Mouse (Mus musculus): Measurements from ENCODE around the gene Ptprn2. TPM values are rescaled to one million over a fixed set of nuclear protein-coding genes. Genes with fewer than 3 reads are reported as not detected.

Gene Ptprn2
- total and polyA plus RNA-seq, 3 experiments: 0.22 TPM; not detected in 2

DNA sequence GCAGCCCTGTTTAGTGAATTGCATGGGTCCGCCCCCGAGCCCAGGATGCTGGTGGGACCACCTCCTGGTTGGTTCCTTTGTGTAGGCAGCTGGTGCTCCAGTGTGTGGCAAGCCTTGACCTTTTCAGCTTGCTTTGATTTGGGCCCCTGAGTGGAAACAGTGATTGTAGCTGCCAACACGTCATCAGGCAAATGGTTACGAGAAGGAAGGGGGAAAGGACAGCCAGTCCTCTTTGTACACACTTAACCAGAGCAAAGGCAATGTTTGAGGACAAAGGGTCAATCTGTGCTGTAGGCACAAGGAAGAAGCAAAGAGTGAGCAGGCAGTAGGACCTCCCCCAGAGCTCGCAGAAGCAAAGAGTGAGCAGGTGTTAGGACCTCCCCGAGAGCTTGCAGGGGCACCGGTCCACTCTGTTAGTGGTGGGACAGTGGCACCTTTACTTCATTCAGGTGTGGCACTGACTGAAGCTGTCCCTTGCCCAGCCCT lies 286.6 kb downstream of the Ptprn2 start:
- no peaks in the 10 kb centered on the region for H3K4me1 ChIP-seq (ENCODE audit: insufficient read depth, low read depth, low read length)
- H3K27me3 ChIP-seq (ENCODE audit: insufficient read depth, low read length): no peaks in the 10 kb centered on the region
- TF ChIP-seq POLR2AphosphoS5 (IDR thresholded peaks at IDR 0.05; ENCODE audit: insufficient replicate concordance, low read depth, low read length) (no peak), TAL1 (conservative IDR thresholded peaks at IDR 0.05; ENCODE audit: low read depth, low read length) (no peak), GATA1 (IDR thresholded peaks at IDR 0.05; ENCODE audit: borderline replicate concordance, low read length) (no peak), CTCF (IDR thresholded peaks at IDR 0.05; ENCODE audit: low read depth, low read length) (no peak), GATA2 (IDR thresholded peaks at IDR 0.05; ENCODE audit: borderline replicate concordance, low read depth, low read length) (no peak)
- peaks cover 70% of the 10 kb centered on the region for H3K9me3 ChIP-seq (replicated peaks)
- H3K36me3 ChIP-seq (replicated peaks): no peaks in the 10 kb centered on the region
- no peak overlapping the region for H3K4me3 ChIP-seq (ENCODE audit: low read depth, low read length)
- ATAC-seq (ENCODE audit: extremely low read depth, insufficient number of reproducible peaks, low FRiP score, poor library complexity, severe bottlenecking): no peak
- no peak for DNase-seq (ENCODE audit: low spot score)

- Histone ChIP-seq H3K4me1 (ENCODE audit: insufficient read depth, low read depth, low read length) (no peaks in the 10 kb centered on the region), H3K4me3 (ENCODE audit: low read depth, low read length) (no peak overlapping the region), H3K36me3 (replicated peaks) (no peaks in the 10 kb centered on the region), H3K9me3 (replicated peaks) (peaks cover 75% of the 10 kb centered on the region), H3K27me3 (ENCODE audit: insufficient read depth, low read length) (no peaks in the 10 kb centered on the region)
- DNase-seq (ENCODE audit: low spot score): no peak
- ATAC-seq (ENCODE audit: extremely low read depth, insufficient number of reproducible peaks, low FRiP score, poor library complexity, severe bottlenecking): no peak
- TF ChIP-seq POLR2AphosphoS5 (IDR thresholded peaks at IDR 0.05; ENCODE audit: insufficient replicate concordance, low read depth, low read length) (no peak), GATA1 (IDR thresholded peaks at IDR 0.05; ENCODE audit: borderline replicate concordance, low read length) (no peak), GATA2 (IDR thresholded peaks at IDR 0.05; ENCODE audit: borderline replicate concordance, low read depth, low read length) (no peak), TAL1 (conservative IDR thresholded peaks at IDR 0.05; ENCODE audit: low read depth, low read length) (no peak), CTCF (IDR thresholded peaks at IDR 0.05; ENCODE audit: low read depth, low read length) (no peak)
Measured at GRCm38 (mm10) chr12:116773344-116773743, 287.8 kb downstream of the Ptprn2 start.

GRCm38 (mm10) chr12:116776447-116776846 lies 290.9 kb downstream of the Ptprn2 start:
- no peak for DNase-seq (ENCODE audit: low spot score)
- Histone ChIP-seq H3K36me3 (replicated peaks) (no peaks in the 10 kb centered on the region), H3K9me3 (replicated peaks) (peaks cover 75% of the 10 kb centered on the region), H3K27me3 (ENCODE audit: insufficient read depth, low read length) (no peaks in the 10 kb centered on the region), H3K4me3 (ENCODE audit: low read depth, low read length) (no peak overlapping the region), H3K4me1 (ENCODE audit: insufficient read depth, low read depth, low read length) (no peaks in the 10 kb centered on the region)
- no peak for ATAC-seq (ENCODE audit: extremely low read depth, insufficient number of reproducible peaks, low FRiP score, poor library complexity, severe bottlenecking)
- no peak for TF ChIP-seq POLR2AphosphoS5 (IDR thresholded peaks at IDR 0.05; ENCODE audit: insufficient replicate concordance, low read depth, low read length)
- TF ChIP-seq GATA2 (IDR thresholded peaks at IDR 0.05; ENCODE audit: borderline replicate concordance, low read depth, low read length): no peak
- TF ChIP-seq CTCF (IDR thresholded peaks at IDR 0.05; ENCODE audit: low read depth, low read length): no peak
- no peak for TF ChIP-seq GATA1 (IDR thresholded peaks at IDR 0.05; ENCODE audit: borderline replicate concordance, low read length)
- no peak for TF ChIP-seq TAL1 (conservative IDR thresholded peaks at IDR 0.05; ENCODE audit: low read depth, low read length)

- Histone ChIP-seq H3K4me3 (ENCODE audit: low read depth, low read length) (no peak overlapping the region), H3K4me1 (ENCODE audit: insufficient read depth, low read depth, low read length) (no peaks in the 10 kb centered on the region), H3K27me3 (ENCODE audit: insufficient read depth, low read length) (no peaks in the 10 kb centered on the region), H3K9me3 (replicated peaks) (peaks cover 65% of the 10 kb centered on the region), H3K36me3 (replicated peaks) (no peaks in the 10 kb centered on the region)
- DNase-seq (ENCODE audit: low spot score) (no peak), ATAC-seq (ENCODE audit: extremely low read depth, insufficient number of reproducible peaks, low FRiP score, poor library complexity, severe bottlenecking) (no peak)
- TF ChIP-seq GATA1 (IDR thresholded peaks at IDR 0.05; ENCODE audit: borderline replicate concordance, low read length) (no peak), CTCF (IDR thresholded peaks at IDR 0.05; ENCODE audit: low read depth, low read length) (peak; percentile 4; the same call in 1 of the 2 replicates)
Measured at GRCm38 (mm10) chr12:116778095-116779090, 292.9 kb downstream of the Ptprn2 start.

DNA sequence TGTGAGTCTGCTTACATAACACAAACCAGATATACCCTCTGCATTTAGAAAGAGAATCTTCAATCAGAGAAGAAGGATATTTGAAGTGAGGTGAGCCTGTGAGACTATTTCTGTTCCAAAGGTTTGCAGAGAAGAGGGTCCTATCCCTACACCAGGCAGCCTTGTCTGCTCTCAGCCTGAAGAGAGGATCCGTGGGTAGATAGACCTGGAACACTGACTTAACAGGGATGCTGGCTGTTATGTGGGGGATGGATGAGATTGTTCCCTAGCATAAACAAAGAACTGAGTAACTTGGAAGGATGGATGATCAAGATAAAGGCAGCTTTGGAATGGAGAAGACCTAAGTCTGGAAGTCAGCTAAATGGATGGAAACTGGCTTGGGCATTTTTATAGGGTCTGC lies 294.9 kb downstream of the Ptprn2 start:
- no peak overlapping the region for H3K4me3 ChIP-seq (ENCODE audit: low read depth, low read length)
- TF ChIP-seq GATA1 (IDR thresholded peaks at IDR 0.05; ENCODE audit: borderline replicate concordance, low read length) (no peak), POLR2AphosphoS5 (IDR thresholded peaks at IDR 0.05; ENCODE audit: insufficient replicate concordance, low read depth, low read length) (no peak), GATA2 (IDR thresholded peaks at IDR 0.05; ENCODE audit: borderline replicate concordance, low read depth, low read length) (no peak), CTCF (IDR thresholded peaks at IDR 0.05; ENCODE audit: low read depth, low read length) (no peak)
- DNase-seq (ENCODE audit: low spot score) (no peak), ATAC-seq (ENCODE audit: extremely low read depth, insufficient number of reproducible peaks, low FRiP score, poor library complexity, severe bottlenecking) (no peak)
- no peaks in the 10 kb centered on the region for H3K36me3 ChIP-seq (replicated peaks)
- no peaks in the 10 kb centered on the region for H3K4me1 ChIP-seq (ENCODE audit: insufficient read depth, low read depth, low read length)
- H3K9me3 ChIP-seq (replicated peaks): peaks cover 57% of the 10 kb centered on the region
- H3K27me3 ChIP-seq (ENCODE audit: insufficient read depth, low read length): no peaks in the 10 kb centered on the region

GRCm38 (mm10) chr12:116785731-116786130 lies 300.2 kb downstream of the Ptprn2 start:
- H3K4me1 ChIP-seq (ENCODE audit: insufficient read depth, low read depth, low read length): no peaks in the 10 kb centered on the region
- H3K36me3 ChIP-seq (replicated peaks): no peaks in the 10 kb centered on the region
- no peak for ATAC-seq (ENCODE audit: extremely low read depth, insufficient number of reproducible peaks, low FRiP score, poor library complexity, severe bottlenecking)
- no peaks in the 10 kb centered on the region for H3K27me3 ChIP-seq (ENCODE audit: insufficient read depth, low read length)
- no peak overlapping the region for H3K4me3 ChIP-seq (ENCODE audit: low read depth, low read length)
- peaks cover 39% of the 10 kb centered on the region for H3K9me3 ChIP-seq (replicated peaks)
- no peak for TF ChIP-seq GATA2 (IDR thresholded peaks at IDR 0.05; ENCODE audit: borderline replicate concordance, low read depth, low read length)
- no peak for DNase-seq (ENCODE audit: low spot score)
